Mouse (Mus musculus) hindbrain, embryonic 11.5 days (tissue): ENCODE measurements at regions not wholly inside any gene's neighbourhood (a gene's known extent, or its start where the extent isn't known, plus 50 kb on each side); places are given as distances from the start of the nearest gene placed in this dataset.
"Not testable (repeated sequence)": the region's sequence is repeated elsewhere in the genome, so short reads cannot be mapped to it uniquely, and the experiment has no call there.

Source experiments
- ATAC-seq: fragments of 200-750 bp; cut with Nextera tagmentation; 2 replicates; pipeline ENCODE4 v1.8.0; 2017; ENCODE audit warnings: mild to moderate bottlenecking, moderate TSS enrichment, moderate library complexity; ENCODE audit not compliant: low FRiP score
- DNase-seq: peaks from one replicate; pipeline ENCODE4 v3.0.0-alpha.2; 2015; ENCODE audit warnings: low spot score
- H3K27ac ChIP-seq: fragments of 300-500 bp; sonication (generic); 2 replicates; pipeline ENCODE4 v1.5.1; 2014; ENCODE audit warnings: mild to moderate bottlenecking, low read depth, low read length
- H3K27me3 ChIP-seq: fragments of 300-500 bp; sonication (generic); 2 replicates; pipeline ENCODE4 v1.6.1; 2014; ENCODE audit warnings: mild to moderate bottlenecking, low read length, moderate library complexity, mixed read lengths; ENCODE audit not compliant: control insufficient read depth, insufficient read depth
- H3K36me3 ChIP-seq: fragments of 300-500 bp; sonication (generic); 2 replicates; pipeline ENCODE4 v1.6.1; 2014; ENCODE audit warnings: mild to moderate bottlenecking, low read length, moderate library complexity, mixed read lengths; ENCODE audit not compliant: control insufficient read depth, insufficient read depth
- H3K4me1 ChIP-seq: fragments of 300-500 bp; sonication (generic); replicated peaks from 2 replicates; pipeline ENCODE4 v1.6.1; 2014; ENCODE audit warnings: low read length, mixed read lengths; ENCODE audit not compliant: control insufficient read depth, insufficient read depth
- H3K4me2 ChIP-seq: fragments of 300-500 bp; sonication (generic); replicated peaks from 2 replicates; pipeline ENCODE4 v1.6.1; 2014; ENCODE audit warnings: mild to moderate bottlenecking, low read depth, low read length
- H3K4me3 ChIP-seq: fragments of 300-500 bp; sonication (generic); 2 replicates; pipeline ENCODE4 v1.5.1; 2014; ENCODE audit warnings: low read depth, low read length
- H3K9ac ChIP-seq: fragments of 300-500 bp; sonication (generic); 2 replicates; pipeline ENCODE4 v1.6.1; 2014; ENCODE audit warnings: low read depth, low read length
- H3K9me3 ChIP-seq: fragments of 300-500 bp; sonication (generic); 2 replicates; pipeline ENCODE4 v1.6.1; 2016; ENCODE audit warnings: low read length; ENCODE audit not compliant: control insufficient read depth
- WGBS: fragments of 180-500 bp; shearing (Covaris S2); extraction: QIAGEN DNeasy Blood & Tissue Kit; methylation state at CpG from one replicate; pipeline ENCODE4 v1.1.7; 2014; 5-methylcytosine and 5-hydroxymethylcytosine counted together

DNA sequence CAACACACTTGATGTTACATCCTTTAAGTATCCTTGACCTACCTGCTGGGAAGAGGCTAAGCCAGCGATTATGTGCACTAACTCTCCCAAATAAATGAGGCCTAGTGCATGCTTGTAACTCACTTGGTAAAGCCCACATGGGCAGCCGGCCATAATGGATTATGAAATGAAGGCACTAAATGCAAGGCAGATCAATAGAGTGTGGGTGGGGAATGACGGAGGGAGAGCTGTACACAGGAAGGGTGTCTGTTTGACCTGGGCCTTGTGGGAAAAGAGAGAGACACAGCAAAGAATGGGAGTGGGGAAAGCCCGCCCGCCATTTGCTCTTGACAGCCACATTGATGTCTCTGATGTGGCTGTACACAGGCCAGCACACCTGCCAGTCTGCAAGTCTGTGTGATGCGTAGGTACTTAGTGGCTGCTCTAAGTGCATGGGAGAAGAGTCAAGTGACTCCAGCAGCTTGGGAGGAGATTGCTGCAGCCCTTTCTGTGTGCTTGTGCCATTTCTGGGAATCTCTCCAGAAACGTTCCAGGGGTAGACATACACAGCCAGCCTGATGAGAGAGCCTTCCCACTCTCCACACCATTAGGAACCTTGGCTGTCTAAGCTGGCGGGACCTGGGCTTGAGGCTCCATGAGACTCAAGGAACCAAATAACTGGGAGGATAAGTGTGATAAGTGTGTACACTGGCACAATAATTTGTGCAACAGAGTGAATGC lies 118.7 kb upstream of the Myt1l start:
- Histone ChIP-seq H3K4me1 (no peaks in the 10 kb centered on the region), H3K27ac (no peak overlapping the region), H3K9ac (no peak overlapping the region), H3K9me3 (no peaks in the 10 kb centered on the region), H3K4me3 (no peak overlapping the region), H3K36me3 (no peaks in the 10 kb centered on the region), H3K4me2 (no peak overlapping the region), H3K27me3 (no peaks in the 10 kb centered on the region)
- DNase-seq: no peak
- WGBS: 90% methylated on average over 8 of the region's 8 CpGs
- no peak for ATAC-seq

DNA sequence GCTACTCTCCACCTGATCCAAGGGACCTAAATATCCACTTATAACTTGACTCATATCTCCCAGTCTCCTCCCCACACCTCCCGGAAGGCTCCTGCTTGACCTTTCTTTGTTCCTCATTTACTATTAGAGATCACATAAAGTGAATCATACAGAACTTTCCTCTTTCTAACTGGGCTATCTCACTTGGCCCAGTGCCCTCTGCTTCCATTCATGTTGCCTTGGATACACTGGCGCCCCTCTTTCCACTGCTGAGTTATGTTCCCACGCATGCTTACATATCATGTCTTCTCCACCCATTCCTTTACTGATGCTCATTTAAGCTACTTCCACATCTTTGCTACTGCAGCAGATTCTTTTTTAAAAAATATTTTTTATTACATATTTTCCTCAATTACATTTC lies 94.2 kb upstream of the Myt1l start:
- 92% methylated on average over 3 of the region's 3 CpGs for WGBS
- H3K4me2 ChIP-seq: no peak overlapping the region
- no peaks in the 10 kb centered on the region for H3K9me3 ChIP-seq
- H3K4me3 ChIP-seq: no peak overlapping the region
- no peaks in the 10 kb centered on the region for H3K36me3 ChIP-seq
- no peaks in the 10 kb centered on the region for H3K4me1 ChIP-seq
- no peak for ATAC-seq
- H3K27me3 ChIP-seq: no peaks in the 10 kb centered on the region
- H3K9ac ChIP-seq: no peak overlapping the region
- no peak for DNase-seq
- H3K27ac ChIP-seq: no peak overlapping the region

DNA sequence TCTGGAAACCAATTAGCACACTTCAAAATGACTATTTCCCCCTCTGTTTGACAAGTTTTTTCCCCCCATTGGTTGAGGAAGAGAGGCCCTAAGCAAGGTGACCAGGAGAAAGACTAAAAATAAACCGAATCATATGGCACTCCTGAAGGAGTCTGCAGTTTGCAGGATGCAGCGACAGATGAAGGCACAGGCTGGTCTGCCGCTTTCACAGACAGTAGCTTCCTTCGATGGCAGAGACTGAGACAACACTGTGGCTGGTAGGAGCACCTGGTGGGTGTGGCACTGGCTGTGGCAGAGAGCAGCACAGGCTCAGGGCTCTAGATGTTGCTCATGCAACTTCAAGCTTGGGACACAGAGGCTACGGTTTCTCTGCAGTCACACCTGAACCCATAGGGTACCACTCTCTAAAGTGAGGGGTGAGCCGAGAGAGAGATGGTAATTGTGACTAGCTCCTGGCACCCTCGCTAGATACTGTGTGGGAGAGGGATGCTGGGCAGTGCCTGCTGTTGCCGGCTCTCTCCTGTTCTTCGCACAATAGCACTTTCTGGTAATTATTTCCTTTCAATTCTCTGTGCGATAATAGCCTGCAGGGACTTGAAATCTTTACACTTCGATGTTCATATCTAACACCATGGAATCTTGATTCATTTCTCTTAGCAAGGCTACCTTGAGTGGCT lies 88.7 kb upstream of the Myt1l start:
- WGBS: 82% methylated on average over 11 of the region's 11 CpGs
- Histone ChIP-seq H3K27me3 (no peaks in the 10 kb centered on the region), H3K4me1 (no peaks in the 10 kb centered on the region), H3K27ac (no peak overlapping the region), H3K36me3 (no peaks in the 10 kb centered on the region), H3K9ac (no peak overlapping the region), H3K4me3 (no peak overlapping the region), H3K9me3 (no peaks in the 10 kb centered on the region), H3K4me2 (no peak overlapping the region)
- no peak for ATAC-seq
- no peak for DNase-seq

DNA sequence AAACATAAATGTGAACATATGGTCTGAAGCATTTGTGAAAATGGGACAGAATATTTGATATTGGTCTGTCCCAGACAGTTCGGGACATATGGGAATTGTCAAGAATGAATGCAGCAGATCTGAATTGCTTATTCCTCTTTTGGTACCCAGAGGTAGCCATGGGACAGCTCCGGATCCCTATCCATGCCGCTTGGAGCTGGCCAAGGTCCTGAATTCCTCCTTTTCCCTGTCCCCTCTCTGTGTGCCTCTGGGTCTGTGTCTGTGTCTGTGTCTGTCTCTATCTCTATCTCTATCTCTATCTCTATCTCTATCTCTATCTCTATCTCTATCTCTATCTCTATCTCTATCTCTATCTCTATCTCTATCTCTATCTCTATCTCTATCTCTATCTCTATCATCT lies 63.0 kb upstream of the Myt1l start:
- not testable (repeated sequence) for H3K9ac ChIP-seq, H3K27me3 ChIP-seq, H3K27ac ChIP-seq, ATAC-seq, H3K9me3 ChIP-seq, H3K4me1 ChIP-seq, H3K36me3 ChIP-seq, H3K4me2 ChIP-seq, H3K4me3 ChIP-seq
- peak; percentile 72 for DNase-seq
- 37% methylated on average over 3 of the region's 3 CpGs for WGBS
